Mouse (Mus musculus): ENCODE results near the gene Dnah5. TPM values are rescaled to one million over a fixed set of nuclear protein-coding genes. Genes with fewer than 3 reads are reported as not detected.

Dnah5 gene
- 0.03 and 0.08 TPM in 2 replicates for polyA plus RNA-seq (2015; fragmentation: Nextera tagmentation; extraction: Ambion mirVana)

DNA sequence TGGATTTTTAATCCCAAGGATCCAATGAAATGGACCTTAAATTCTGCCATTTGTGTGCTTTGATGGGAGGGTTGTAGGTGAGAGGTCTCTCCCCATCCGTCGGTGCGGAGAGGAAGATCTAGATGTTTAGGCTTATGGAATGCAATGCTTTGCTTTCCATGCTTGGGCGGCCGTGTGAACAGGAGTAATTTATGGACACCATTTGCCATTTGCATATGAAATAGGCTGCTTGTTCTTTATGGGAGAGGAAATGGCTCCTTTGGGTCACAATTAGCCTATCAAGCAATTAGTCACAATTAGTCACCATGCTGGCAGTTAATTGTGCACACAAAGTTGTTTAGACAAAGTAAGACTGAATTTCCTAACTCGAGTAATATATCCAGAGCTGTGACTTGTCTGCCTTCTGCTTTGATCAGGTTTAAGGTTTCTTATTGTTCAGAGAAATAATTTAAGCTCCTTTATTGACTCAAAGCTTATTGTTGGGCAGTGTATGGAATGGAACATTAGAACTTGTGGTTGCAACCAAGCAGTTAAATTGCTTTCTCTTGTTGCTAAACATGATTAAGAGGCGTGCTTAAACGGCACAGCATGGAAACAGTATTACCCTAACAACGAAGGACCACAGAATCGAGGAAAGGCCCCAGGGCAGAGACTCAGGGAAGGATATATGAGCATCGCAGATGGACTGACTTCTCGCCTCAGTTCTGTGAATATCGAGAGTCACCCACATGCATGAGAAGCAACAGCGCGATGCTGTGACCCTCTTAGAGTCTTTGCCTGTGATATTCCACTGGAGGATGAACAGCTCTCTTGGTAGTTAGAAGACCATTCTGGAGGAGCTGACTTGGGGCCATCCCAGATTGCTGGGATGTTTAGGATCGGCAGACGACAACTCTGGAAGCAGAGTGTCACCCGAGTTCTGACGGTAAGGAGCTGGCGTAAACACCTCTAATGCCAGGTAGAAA lies at the start of gene Dnah5:
Gene Dnah5, plus strand, starts transcription at position 642 of the 965 bp plus-strand sequence.
- Histone ChIP-seq H3K27me3 (no peaks in the 10 kb centered on the region), H3K4me1 (no peaks in the 10 kb centered on the region), H3K9ac (no peak within 1 kb of the TSS), H3K4me3 (no peak within 1 kb of the TSS), H3K36me3 (no peaks in the 10 kb centered on the region), H3K4me2 (no peak within 1 kb of the TSS), H3K9me3 (no peaks in the 10 kb centered on the region), H3K27ac (no peak within 1 kb of the TSS)
- ATAC-seq (ENCODE audit: insufficient number of reproducible peaks, insufficient read depth, low FRiP score, low TSS enrichment, low read depth): no peak
- WGBS: 67% methylated on average over 20 of the region's 20 CpGs

DNA sequence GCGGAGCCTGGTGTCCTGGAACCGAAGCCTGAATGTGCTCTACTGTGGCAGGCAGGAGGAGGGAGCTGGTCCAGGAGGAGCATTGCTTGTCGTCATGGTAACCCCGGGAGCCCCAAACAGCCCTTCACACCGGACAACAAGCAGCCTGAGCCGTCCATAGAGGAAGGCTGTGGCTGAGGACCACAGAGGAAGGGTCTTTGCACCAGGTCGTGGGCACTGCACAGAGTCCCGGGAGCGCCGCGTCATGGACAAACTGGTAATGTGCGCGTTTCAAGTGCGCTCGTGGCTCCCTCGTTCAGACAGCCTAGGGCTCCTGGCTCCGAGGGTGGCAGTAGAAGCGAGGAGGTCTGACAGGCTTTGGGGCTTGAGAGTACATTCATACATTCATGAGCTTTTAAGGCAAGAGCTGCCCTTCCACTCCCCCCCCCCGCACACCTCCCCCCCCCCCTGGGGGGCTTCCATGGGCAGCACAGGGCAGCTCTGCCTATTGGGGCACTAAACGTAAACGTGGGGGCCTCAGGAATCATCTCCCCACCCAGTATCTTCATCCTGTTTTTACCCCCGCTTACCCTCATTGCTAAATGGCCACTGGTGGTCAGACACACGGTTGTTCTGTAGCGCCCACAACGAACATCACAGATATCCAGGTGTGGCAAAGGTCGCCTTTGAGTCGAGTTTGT lies 48.6 kb upstream of the Dnah5 start:
- Histone ChIP-seq H3K27me3 (peaks cover 12% of the 10 kb centered on the region), H3K9ac (peak overlapping the region; percentile 59), H3K4me3 (peak overlapping the region; percentile 37), H3K9me3 (no peaks in the 10 kb centered on the region), H3K4me2 (peak overlapping the region; percentile 78), H3K27ac (no peak overlapping the region), H3K36me3 (no peaks in the 10 kb centered on the region), H3K4me1 (peaks cover 17% of the 10 kb centered on the region)
- peak; percentile 59 for ATAC-seq (ENCODE audit: insufficient number of reproducible peaks, insufficient read depth, low FRiP score, low TSS enrichment, low read depth)
- 5% methylated on average over 26 of the region's 27 CpGs for WGBS

DNA sequence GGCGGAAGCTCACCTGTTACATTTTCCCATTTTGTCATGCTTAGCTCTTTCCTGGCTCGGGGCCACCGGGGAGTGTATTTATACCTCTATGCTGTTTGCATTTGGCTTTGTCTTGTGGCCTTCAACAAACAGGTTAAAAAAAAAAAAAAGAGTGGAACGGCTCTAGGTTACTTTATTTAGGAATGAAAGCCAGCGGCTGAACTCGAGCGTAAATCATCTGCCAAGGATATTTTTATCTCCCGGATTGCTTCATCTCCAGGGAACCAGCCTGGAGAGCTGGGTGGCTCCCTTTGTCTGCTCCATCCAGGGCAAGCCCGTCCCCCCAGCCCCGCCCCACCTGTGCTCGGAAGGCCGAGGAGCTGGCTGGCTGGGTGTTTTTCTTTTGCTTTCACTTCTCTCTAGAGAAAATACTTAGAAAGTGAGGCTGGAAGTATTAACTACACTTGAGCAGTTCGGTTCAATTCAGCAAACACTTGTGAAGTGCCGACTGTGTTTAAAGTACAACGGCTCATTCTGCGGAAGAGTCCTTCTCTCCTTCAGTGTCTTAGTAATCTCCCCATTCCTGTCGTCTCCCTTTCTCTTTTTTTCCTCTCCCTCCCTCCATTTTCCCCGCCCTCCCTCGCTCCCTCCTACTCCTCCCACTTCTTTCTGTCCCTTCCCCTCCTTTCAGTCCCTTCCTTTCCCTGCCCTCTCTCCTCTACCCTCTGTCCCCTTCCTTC lies 44.6 kb upstream of the Dnah5 start:
- ATAC-seq (ENCODE audit: insufficient number of reproducible peaks, insufficient read depth, low FRiP score, low TSS enrichment, low read depth): peak; percentile 80
- peak overlapping the region; percentile 51 for H3K4me3 ChIP-seq
- no peaks in the 10 kb centered on the region for H3K9me3 ChIP-seq
- no peaks in the 10 kb centered on the region for H3K36me3 ChIP-seq
- WGBS: 2% methylated on average over 19 of the region's 19 CpGs
- H3K27me3 ChIP-seq: peaks cover 12% of the 10 kb centered on the region
- H3K4me2 ChIP-seq: peak overlapping the region; percentile 67
- H3K9ac ChIP-seq: peak overlapping the region; percentile 66
- H3K4me1 ChIP-seq: peaks cover 17% of the 10 kb centered on the region
- H3K27ac ChIP-seq: peak overlapping the region; percentile 51

DNA sequence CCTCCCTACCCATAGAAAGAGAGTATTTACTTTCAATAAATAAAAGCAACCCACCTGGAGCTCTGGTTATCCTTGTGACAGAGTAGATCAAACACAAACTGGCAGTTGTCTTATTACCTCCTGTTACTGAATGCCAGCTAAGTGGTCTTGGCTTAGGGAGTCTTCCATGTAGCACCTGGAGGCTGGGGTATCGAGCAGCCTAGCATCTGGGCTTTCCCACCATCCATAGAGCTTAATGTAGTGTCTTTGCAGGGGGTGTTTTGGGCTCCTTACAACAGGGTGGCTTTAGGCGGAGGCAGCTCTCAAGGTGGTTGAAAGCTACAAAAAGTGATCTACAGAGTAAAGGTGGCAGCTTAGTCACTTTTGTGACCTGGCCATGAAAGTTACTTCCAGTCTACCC lies 41.3 kb upstream of the Dnah5 start:
- Histone ChIP-seq H3K9me3 (no peaks in the 10 kb centered on the region), H3K27ac (no peak overlapping the region), H3K4me1 (peaks cover 5% of the 10 kb centered on the region), H3K9ac (no peak overlapping the region), H3K4me3 (no peak overlapping the region), H3K27me3 (no peaks in the 10 kb centered on the region), H3K4me2 (no peak overlapping the region), H3K36me3 (no peaks in the 10 kb centered on the region)
- ATAC-seq (ENCODE audit: insufficient number of reproducible peaks, insufficient read depth, low FRiP score, low TSS enrichment, low read depth): no peak
- WGBS: 83% methylated on average over 2 of the region's 2 CpGs

DNA sequence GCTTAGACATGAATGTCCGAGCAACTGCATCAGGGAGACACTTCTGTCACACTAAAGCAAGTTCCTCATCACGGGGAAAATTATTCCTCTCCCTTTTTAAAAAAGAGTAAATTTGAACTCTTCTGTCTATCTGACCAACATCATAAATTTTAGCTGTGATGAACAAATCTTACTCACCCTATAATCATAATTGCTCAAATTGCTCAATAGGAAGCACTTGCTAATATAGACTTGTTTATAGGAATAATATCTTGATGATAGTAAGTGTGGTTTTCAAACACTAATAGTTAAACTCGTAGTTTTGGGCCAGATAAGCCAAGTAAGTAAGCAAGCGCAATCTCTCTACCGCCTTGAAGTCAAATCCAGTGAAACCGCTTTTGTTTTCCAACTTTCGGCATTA lies 38.3 kb upstream of the Dnah5 start:
- Histone ChIP-seq H3K36me3 (no peaks in the 10 kb centered on the region), H3K9ac (no peak overlapping the region), H3K9me3 (no peaks in the 10 kb centered on the region), H3K27me3 (no peaks in the 10 kb centered on the region), H3K4me3 (no peak overlapping the region), H3K27ac (no peak overlapping the region), H3K4me2 (no peak overlapping the region), H3K4me1 (no peaks in the 10 kb centered on the region)
- ATAC-seq (ENCODE audit: insufficient number of reproducible peaks, insufficient read depth, low FRiP score, low TSS enrichment, low read depth): no peak
- 84% methylated on average over 7 of the region's 7 CpGs for WGBS

DNA sequence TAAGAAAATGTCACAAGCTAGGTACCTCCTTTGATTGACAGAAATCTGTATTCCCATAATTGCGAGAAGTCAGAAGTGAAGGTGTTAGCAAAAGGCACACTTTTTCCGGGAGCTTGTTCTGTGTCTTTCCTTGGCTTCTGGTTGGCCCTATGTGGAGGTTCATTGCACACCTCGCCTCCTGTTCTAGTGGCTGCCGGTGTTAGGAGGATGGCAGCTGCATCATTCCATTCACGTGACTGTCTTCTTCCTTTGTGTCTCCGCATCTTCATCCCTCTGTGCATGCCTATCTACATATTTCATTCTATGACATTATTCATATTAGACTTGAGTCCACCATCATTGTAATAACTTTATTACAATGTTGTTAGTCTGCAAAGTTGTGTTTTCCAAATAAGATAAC lies 37.5 kb upstream of the Dnah5 start:
- Histone ChIP-seq H3K4me1 (no peaks in the 10 kb centered on the region), H3K36me3 (no peaks in the 10 kb centered on the region), H3K27ac (no peak overlapping the region), H3K4me2 (no peak overlapping the region), H3K4me3 (no peak overlapping the region), H3K9me3 (no peaks in the 10 kb centered on the region), H3K27me3 (no peaks in the 10 kb centered on the region), H3K9ac (no peak overlapping the region)
- no peak for ATAC-seq (ENCODE audit: insufficient number of reproducible peaks, insufficient read depth, low FRiP score, low TSS enrichment, low read depth)
- 87% methylated on average over 6 of the region's 6 CpGs for WGBS

DNA sequence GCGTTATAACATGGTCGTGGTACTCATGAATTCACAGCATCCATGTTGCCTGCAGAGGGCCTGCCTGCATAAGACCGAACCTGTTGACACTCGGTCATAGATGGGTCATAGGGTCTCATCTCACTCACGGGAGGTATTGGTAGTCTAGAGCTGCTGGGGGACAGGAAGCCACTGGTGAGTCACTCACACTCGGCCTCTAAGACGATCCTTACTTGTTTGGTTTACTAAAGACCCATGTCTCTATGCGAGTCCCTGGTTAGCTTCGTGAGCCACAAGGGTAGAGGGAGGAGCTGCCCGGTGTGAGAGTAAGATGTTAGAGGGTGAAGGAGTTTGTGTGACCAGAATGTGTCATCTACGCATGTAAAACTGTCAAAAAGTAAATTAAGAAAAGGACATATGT lies 24.6 kb upstream of the Dnah5 start:
- Histone ChIP-seq H3K27ac (no peak overlapping the region), H3K4me3 (no peak overlapping the region), H3K27me3 (no peaks in the 10 kb centered on the region; the same call in 1 of the 2 replicates), H3K9ac (no peak overlapping the region), H3K4me1 (no peaks in the 10 kb centered on the region; the same call in 1 of the 2 replicates), H3K36me3 (no peaks in the 10 kb centered on the region), H3K9me3 (no peaks in the 10 kb centered on the region), H3K4me2 (no peak overlapping the region)
- WGBS: 90% methylated on average over 11 of the region's 11 CpGs
- no peak for ATAC-seq (ENCODE audit: insufficient number of reproducible peaks, insufficient read depth, low FRiP score, low TSS enrichment, low read depth)

DNA sequence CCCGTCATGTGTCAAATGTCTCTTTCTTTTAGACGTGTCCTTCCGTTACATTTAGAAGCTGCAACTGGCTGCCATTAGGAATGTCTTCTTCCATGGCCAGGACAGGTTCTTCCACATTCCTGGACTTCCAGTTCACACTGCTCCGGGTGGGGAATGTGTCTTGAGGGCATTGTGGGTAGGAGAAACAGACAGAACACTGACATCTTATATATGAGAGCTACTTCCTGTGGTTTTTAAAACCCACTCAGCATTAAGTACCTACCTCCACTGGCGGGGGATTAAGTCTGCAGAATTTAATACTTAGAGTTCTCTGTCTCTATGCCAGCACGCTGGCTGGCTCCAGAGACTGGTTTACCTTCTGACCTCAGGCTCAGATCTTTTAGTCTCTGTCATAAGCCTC lies 24.0 kb upstream of the Dnah5 start:
- no peaks in the 10 kb centered on the region; the same call in 1 of the 2 replicates for H3K4me1 ChIP-seq
- no peak overlapping the region for H3K9ac ChIP-seq
- H3K9me3 ChIP-seq: no peaks in the 10 kb centered on the region
- no peak overlapping the region for H3K4me2 ChIP-seq
- H3K27me3 ChIP-seq: no peaks in the 10 kb centered on the region; the same call in 1 of the 2 replicates
- 55% methylated on average over 6 of the region's 6 CpGs for WGBS
- H3K27ac ChIP-seq: no peak overlapping the region
- no peak for ATAC-seq (ENCODE audit: insufficient number of reproducible peaks, insufficient read depth, low FRiP score, low TSS enrichment, low read depth)
- no peak overlapping the region for H3K4me3 ChIP-seq
- H3K36me3 ChIP-seq: no peaks in the 10 kb centered on the region

DNA sequence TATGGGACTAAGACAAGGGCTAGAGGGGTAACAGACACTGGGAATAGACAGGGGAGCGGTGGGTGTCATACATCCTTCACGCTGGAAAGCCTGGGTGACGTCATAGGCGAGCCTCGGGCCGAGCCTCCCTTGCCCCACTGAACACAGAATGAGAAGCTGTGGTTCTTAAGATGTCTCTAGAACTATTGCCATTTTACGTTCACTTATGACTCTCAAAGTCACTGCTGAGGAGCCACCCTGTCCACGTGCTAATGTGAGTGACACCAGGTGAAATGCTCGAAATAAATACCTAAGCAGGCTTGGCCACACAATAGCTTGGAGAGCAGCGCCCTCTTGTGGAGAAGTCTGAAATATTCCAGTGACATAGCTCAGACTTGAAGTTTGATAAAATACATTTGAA lies 21.7 kb upstream of the Dnah5 start:
- peaks cover 7% of the 10 kb centered on the region; the same call in 1 of the 2 replicates for H3K27me3 ChIP-seq
- no peak overlapping the region for H3K27ac ChIP-seq
- H3K4me3 ChIP-seq: peak overlapping the region; percentile 28
- H3K36me3 ChIP-seq: no peaks in the 10 kb centered on the region
- no peaks in the 10 kb centered on the region; the same call in 1 of the 2 replicates for H3K4me1 ChIP-seq
- H3K9me3 ChIP-seq: no peaks in the 10 kb centered on the region
- no peak overlapping the region for H3K9ac ChIP-seq
- ATAC-seq (ENCODE audit: insufficient number of reproducible peaks, insufficient read depth, low FRiP score, low TSS enrichment, low read depth): 0 out of 2 replicates have a peak, but pooled peaks have one; percentile 39
- WGBS: 14% methylated on average over 10 of the region's 10 CpGs
- H3K4me2 ChIP-seq: peak overlapping the region; percentile 56

DNA sequence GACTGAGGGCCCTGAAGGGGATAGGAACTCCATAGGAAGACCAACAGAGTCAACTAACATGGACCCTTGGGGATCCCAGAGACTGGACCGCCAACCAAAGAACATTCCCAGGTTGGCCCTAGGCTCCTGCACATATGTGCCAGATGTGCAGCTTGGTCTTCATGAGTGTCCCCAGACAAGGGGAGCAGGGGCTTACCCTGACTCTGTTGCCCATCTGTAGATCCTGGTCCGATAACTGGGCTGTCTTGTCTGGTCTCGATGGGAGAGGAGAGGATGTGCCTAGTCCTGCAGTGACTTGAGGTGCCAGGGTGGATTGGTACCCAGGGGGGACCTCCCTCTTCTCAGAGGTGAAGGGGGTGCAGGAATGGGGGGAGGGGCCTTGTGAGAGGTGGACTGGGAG lies 21.0 kb upstream of the Dnah5 start:
- WGBS: 53% methylated on average over 3 of the region's 3 CpGs

More for the DNA sequence above, 21.0 kb upstream of the Dnah5 start:
- no peak overlapping the region for H3K4me3 ChIP-seq
- no peak overlapping the region for H3K27ac ChIP-seq
- no peak overlapping the region for H3K9ac ChIP-seq
- H3K27me3 ChIP-seq: peaks cover 7% of the 10 kb centered on the region; the same call in 1 of the 2 replicates
- H3K4me1 ChIP-seq: no peaks in the 10 kb centered on the region; the same call in 1 of the 2 replicates
- no peak for ATAC-seq (ENCODE audit: insufficient number of reproducible peaks, insufficient read depth, low FRiP score, low TSS enrichment, low read depth)
- no peak overlapping the region for H3K4me2 ChIP-seq
- H3K36me3 ChIP-seq: no peaks in the 10 kb centered on the region
- no peaks in the 10 kb centered on the region for H3K9me3 ChIP-seq

Data from embryonic facial prominence, embryonic 13.5 days (tissue).